Mouse (Mus musculus): ENCODE data around the gene Atp6v0a1. TPM values are rescaled to one million over a fixed set of nuclear protein-coding genes. Genes with fewer than 3 reads are reported as not detected.
A peak's percentile ranks its signal among the peaks of the same experiment; 100 is the strongest.
"Not testable (repeated sequence)": the region's sequence is repeated elsewhere in the genome, so short reads cannot be mapped to it uniquely, and the experiment has no call there.

Atp6v0a1 gene
- polyA plus RNA-seq, 1 experiment: 39.7 TPM

- DNase-seq: no peak
- Histone ChIP-seq H3K4me3 (ENCODE audit: control insufficient read depth, insufficient read depth, low read length) (no peak overlapping the region), H3K36me3 (ENCODE audit: control insufficient read depth, insufficient read depth, low read length) (no peaks in the 10 kb centered on the region), H3K27me3 (ENCODE audit: control insufficient read depth, insufficient read depth, low read length) (no peaks in the 10 kb centered on the region; the same call in 1 of the 2 replicates), H3K27ac (ENCODE audit: control insufficient read depth, insufficient read depth, low read length) (no peak overlapping the region), H3K4me1 (replicated peaks; ENCODE audit: control insufficient read depth, insufficient read depth, low read length) (no peaks in the 10 kb centered on the region)
- 91% methylated on average over 4 of the region's 4 CpGs for WGBS
- TF ChIP-seq CTCF (IDR thresholded peaks at IDR 0.05; ENCODE audit: borderline replicate concordance, control insufficient read depth, extremely low read depth, insufficient read depth, low read length, poor library complexity): no peak
- TF ChIP-seq POLR2A (IDR thresholded peaks at IDR 0.05; ENCODE audit: control insufficient read depth, extremely low read depth, insufficient read depth, low read length, poor library complexity): no peak
Observed at GRCm38 (mm10) chr11:100996501-100996900, 12.8 kb upstream of the Atp6v0a1 start.

- Histone ChIP-seq H3K4me1 (replicated peaks; ENCODE audit: control insufficient read depth, insufficient read depth, low read length) (no peaks in the 10 kb centered on the region; the same call in 1 of the 2 replicates), H3K27me3 (ENCODE audit: control insufficient read depth, insufficient read depth, low read length) (no peaks in the 10 kb centered on the region; the same call in 1 of the 2 replicates), H3K4me3 (ENCODE audit: control insufficient read depth, insufficient read depth, low read length) (no peak overlapping the region), H3K27ac (ENCODE audit: control insufficient read depth, insufficient read depth, low read length) (no peak overlapping the region), H3K36me3 (ENCODE audit: control insufficient read depth, insufficient read depth, low read length) (no peaks in the 10 kb centered on the region)
- WGBS: 87% methylated on average over 2 of the region's 2 CpGs
- TF ChIP-seq POLR2A (IDR thresholded peaks at IDR 0.05; ENCODE audit: control insufficient read depth, extremely low read depth, insufficient read depth, low read length, poor library complexity) (no peak), CTCF (IDR thresholded peaks at IDR 0.05; ENCODE audit: borderline replicate concordance, control insufficient read depth, extremely low read depth, insufficient read depth, low read length, poor library complexity) (no peak)
- DNase-seq: no peak
Observed at GRCm38 (mm10) chr11:100998836-100999235, 10.4 kb upstream of the Atp6v0a1 start.

- TF ChIP-seq POLR2A (IDR thresholded peaks at IDR 0.05; ENCODE audit: control insufficient read depth, extremely low read depth, insufficient read depth, low read length, poor library complexity) (no peak), CTCF (IDR thresholded peaks at IDR 0.05; ENCODE audit: borderline replicate concordance, control insufficient read depth, extremely low read depth, insufficient read depth, low read length, poor library complexity) (no peak)
- Histone ChIP-seq H3K4me1 (replicated peaks; ENCODE audit: control insufficient read depth, insufficient read depth, low read length) (no peaks in the 10 kb centered on the region; the same call in 1 of the 2 replicates), H3K36me3 (ENCODE audit: control insufficient read depth, insufficient read depth, low read length) (no peaks in the 10 kb centered on the region), H3K4me3 (ENCODE audit: control insufficient read depth, insufficient read depth, low read length) (no peak overlapping the region), H3K27ac (ENCODE audit: control insufficient read depth, insufficient read depth, low read length) (no peak overlapping the region), H3K27me3 (ENCODE audit: control insufficient read depth, insufficient read depth, low read length) (no peaks in the 10 kb centered on the region; the same call in 1 of the 2 replicates)
- DNase-seq: no peak
- WGBS: 93% methylated on average over 3 of the region's 3 CpGs
Observed at GRCm38 (mm10) chr11:100999254-100999653, 10.0 kb upstream of the Atp6v0a1 start.

- not testable (repeated sequence) for DNase-seq; H3K4me3 ChIP-seq (ENCODE audit: control insufficient read depth, insufficient read depth, low read length); H3K27me3 ChIP-seq (ENCODE audit: control insufficient read depth, insufficient read depth, low read length); H3K27ac ChIP-seq (ENCODE audit: control insufficient read depth, insufficient read depth, low read length); H3K36me3 ChIP-seq (ENCODE audit: control insufficient read depth, insufficient read depth, low read length); H3K4me1 ChIP-seq (replicated peaks; ENCODE audit: control insufficient read depth, insufficient read depth, low read length)
- WGBS: 19% methylated on average over 6 of the region's 6 CpGs
Observed at GRCm38 (mm10) chr11:101001875-101002552, 7.2 kb upstream of the Atp6v0a1 start.

DNA sequence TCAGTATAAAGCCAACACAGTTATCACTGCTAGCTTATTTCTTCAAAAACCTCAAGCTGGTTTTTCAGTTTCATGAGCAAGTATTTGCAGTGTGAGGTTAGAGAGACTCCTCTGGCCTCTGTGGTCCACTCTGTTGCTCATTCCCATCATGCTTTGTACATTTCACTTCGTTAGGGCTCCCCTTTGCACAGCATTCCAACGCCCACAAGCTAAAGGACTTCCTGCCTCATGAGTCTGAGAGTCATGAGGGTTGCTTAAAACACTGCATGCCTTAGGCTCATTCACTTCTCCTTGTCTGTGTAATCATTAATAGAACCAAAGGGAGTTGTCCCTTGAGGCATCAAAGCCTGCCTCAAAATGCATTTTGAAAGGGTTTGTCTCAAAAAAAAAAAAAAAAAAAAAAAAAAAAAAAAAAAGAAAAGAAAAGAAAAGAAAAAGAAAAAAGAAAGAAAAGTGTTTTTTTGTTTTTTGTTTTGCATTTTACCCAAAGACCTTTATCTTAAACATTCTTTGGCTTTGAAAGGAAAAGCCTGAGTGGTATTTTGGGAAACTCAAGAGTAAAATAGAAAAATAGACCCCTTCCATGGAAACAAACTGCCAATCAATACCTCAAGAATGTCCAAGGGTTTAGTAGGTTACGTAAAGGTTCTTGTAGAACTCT lies 6.1 kb upstream of the Atp6v0a1 start:
- Histone ChIP-seq H3K4me1 (replicated peaks; ENCODE audit: control insufficient read depth, insufficient read depth, low read length) (peaks cover 2% of the 10 kb centered on the region; the same call in 1 of the 2 replicates), H3K27ac (ENCODE audit: control insufficient read depth, insufficient read depth, low read length) (no peak overlapping the region), H3K36me3 (ENCODE audit: control insufficient read depth, insufficient read depth, low read length) (no peaks in the 10 kb centered on the region), H3K4me3 (ENCODE audit: control insufficient read depth, insufficient read depth, low read length) (no peak overlapping the region), H3K27me3 (ENCODE audit: control insufficient read depth, insufficient read depth, low read length) (no peaks in the 10 kb centered on the region; the same call in 1 of the 2 replicates)
- 34% methylated on average over 3 of the region's 3 CpGs for WGBS
- TF ChIP-seq CTCF (IDR thresholded peaks at IDR 0.05; ENCODE audit: borderline replicate concordance, control insufficient read depth, extremely low read depth, insufficient read depth, low read length, poor library complexity) (no peak), POLR2A (IDR thresholded peaks at IDR 0.05; ENCODE audit: control insufficient read depth, extremely low read depth, insufficient read depth, low read length, poor library complexity) (no peak)
- DNase-seq: no peak

- no peaks in the 10 kb centered on the region for H3K36me3 ChIP-seq (ENCODE audit: control insufficient read depth, insufficient read depth, low read length)
- WGBS: 6% methylated on average over 14 of the region's 14 CpGs
- no peak overlapping the region for H3K4me3 ChIP-seq (ENCODE audit: control insufficient read depth, insufficient read depth, low read length)
Observed at GRCm38 (mm10) chr11:101008206-101009045, 826 bp upstream of the Atp6v0a1 start.

More at GRCm38 (mm10) chr11:101008206-101009045, 826 bp upstream of the Atp6v0a1 start:
- Histone ChIP-seq H3K27ac (ENCODE audit: control insufficient read depth, insufficient read depth, low read length) (no peak overlapping the region), H3K27me3 (ENCODE audit: control insufficient read depth, insufficient read depth, low read length) (peaks cover 2% of the 10 kb centered on the region; the same call in 1 of the 2 replicates), H3K4me1 (replicated peaks; ENCODE audit: control insufficient read depth, insufficient read depth, low read length) (peaks cover 11% of the 10 kb centered on the region; the same call in 1 of the 2 replicates)
- TF ChIP-seq POLR2A (IDR thresholded peaks at IDR 0.05; ENCODE audit: control insufficient read depth, extremely low read depth, insufficient read depth, low read length, poor library complexity) (no peak), CTCF (IDR thresholded peaks at IDR 0.05; ENCODE audit: borderline replicate concordance, control insufficient read depth, extremely low read depth, insufficient read depth, low read length, poor library complexity) (no peak)
- DNase-seq: peak; percentile 63
